In the genomic region with DNA sequence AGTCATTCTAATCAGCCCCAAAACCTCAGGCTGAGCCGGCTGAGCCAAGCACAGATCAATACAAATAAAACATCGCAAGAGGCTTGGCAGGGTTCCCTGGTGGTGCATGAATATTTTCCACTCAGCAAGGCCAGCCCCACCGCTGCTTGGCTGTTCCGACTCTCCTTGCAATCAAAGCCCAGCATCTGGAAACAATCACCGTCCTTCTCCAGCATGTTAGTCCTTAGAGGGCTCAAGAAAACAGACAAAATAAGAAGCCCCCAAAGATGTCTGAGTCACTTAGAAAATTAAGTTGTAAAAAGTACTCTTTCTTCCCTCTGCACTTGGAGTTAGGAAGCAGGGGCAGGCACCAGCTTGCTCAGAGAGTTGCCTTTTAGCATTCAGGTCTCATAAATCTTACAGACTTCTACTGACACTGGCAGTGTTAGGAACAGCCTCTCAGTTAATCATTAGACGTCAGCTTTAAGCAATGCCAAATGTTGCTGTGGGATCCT, we compare ENCODE assay signal across 8 mouse cellular contexts. TPM values are rescaled to one million over a fixed set of nuclear protein-coding genes. Genes with fewer than 3 reads are reported as not detected.
A peak's percentile ranks its signal among the peaks of the same experiment; 100 is the strongest.
DNase-seq lines count a peak whose midpoint lies in the region; ATAC-seq lines count a peak whose summit lies in the region.

No protein-coding gene starts in this region.

- no peaks in the 10 kb centered on the region for H3K9me3 ChIP-seq in intestine, embryonic 16.5 days (ENCODE audit: control insufficient read depth, low read length)
- no peaks in the 10 kb centered on the region for H3K9me3 ChIP-seq in midbrain, embryonic 15.5 days

- intact Hi-C loops in left cerebral cortex, postnatal 36 days (cut with DNase I), result no loop called here

- peaks cover 13% of the 10 kb centered on the region for H3K4me1 ChIP-seq in intestine, embryonic 16.5 days (ENCODE audit: control insufficient read depth, insufficient read depth, low read length)
- H3K4me1 ChIP-seq in midbrain, embryonic 15.5 days, result peaks cover 4% of the 10 kb centered on the region

- H3K9ac ChIP-seq in intestine, embryonic 16.5 days (ENCODE audit: low read depth, low read length), result no peak overlapping the region
- no peak overlapping the region for H3K9ac ChIP-seq in midbrain, embryonic 15.5 days

- ATAC-seq in intestine, embryonic 16.5 days, result peak; percentile 83
- peak; percentile 69 for ATAC-seq in midbrain, embryonic 15.5 days (replicated peaks)

- H3K4me2 ChIP-seq in intestine, embryonic 16.5 days (ENCODE audit: low read depth, low read length), result no peak overlapping the region
- no peak overlapping the region for H3K4me2 ChIP-seq in midbrain, embryonic 15.5 days

- H3K4me3 ChIP-seq in intestine, embryonic 16.5 days (ENCODE audit: low read length), result no peak overlapping the region
- H3K4me3 ChIP-seq in midbrain, embryonic 15.5 days, result no peak overlapping the region

- no peaks in the 10 kb centered on the region for H3K36me3 ChIP-seq in intestine, embryonic 16.5 days (ENCODE audit: control insufficient read depth, insufficient read depth, low read length)
- H3K36me3 ChIP-seq in midbrain, embryonic 15.5 days (replicated peaks), result no peaks in the 10 kb centered on the region

- 5% methylated on average over 6 of the region's 6 CpGs for WGBS in intestine, embryonic 16.5 days
- whole genome bisulfite sequencing in midbrain, embryonic 15.5 days, result 23% methylated on average over 6 of the region's 6 CpGs

- DNase-seq in adrenal gland, adult 8-10 months, result peak; percentile 43
- DNase-seq in embryo, embryonic 11 days, result peak; percentile 90
- DNase-seq in gonadal fat pad, adult 2 months (ENCODE audit: low read depth), result peak; percentile 31
- peak; percentile 16 to 27 for DNase-seq in left cerebral cortex, postnatal 36 days (ENCODE audit: low spot score in 2 of 2)
- DNase-seq in urinary bladder, postnatal 14 days (ENCODE audit: low spot score), result peak; percentile 85
- DNase-seq in B cell, adult 2 months, result no peak

- peak overlapping the region; percentile 55 for H3K27ac ChIP-seq in intestine, embryonic 16.5 days (ENCODE audit: low read length)
- no peak overlapping the region for H3K27ac ChIP-seq in midbrain, embryonic 15.5 days

- no peaks in the 10 kb centered on the region for H3K27me3 ChIP-seq in intestine, embryonic 16.5 days (replicated peaks; ENCODE audit: control insufficient read depth, insufficient read depth, low read length)
- H3K27me3 ChIP-seq in midbrain, embryonic 15.5 days (replicated peaks), result no peaks in the 10 kb centered on the region

RNA-seq across cellular contexts. Expression of gene Ptgfr, which starts 54.4 kb away (rescaled TPM):
- 1 to 10 TPM in 3 of 4 experiments, under 1 TPM in 1; 0.56 to 2.4 (median 1.8) TPM for total RNA-seq in adrenal gland, adult 8-10 months (2022)
- polyA plus RNA-seq in gonadal fat pad, adult 2 months (2012; rRNA removed), result 0.28 and 0.61 TPM in 2 replicates
- polyA plus RNA-seq in intestine, embryonic 16.5 days (2015; fragmentation: Nextera tagmentation; extraction: Ambion mirVana), result 0.21 and 0.40 TPM in 2 replicates
- 1 to 10 TPM in 1 of 2 experiments, under 1 TPM in 1; 0.69 to 1.5 TPM for total RNA-seq in left cerebral cortex, postnatal 36 days (2021)
- 0.72 and 2.2 TPM in 2 replicates for polyA plus RNA-seq in midbrain, embryonic 15.5 days (2015; fragmentation: Nextera tagmentation; extraction: Ambion mirVana)

Comparison
In these comparisons a context has a peak if more than half of its experiments do, and no peak if none do; other contexts are left out.
1. DNase-seq: peak in adrenal gland, adult 8-10 months (single experiment), embryo, embryonic 11 days (single experiment), gonadal fat pad, adult 2 months (single experiment), left cerebral cortex, postnatal 36 days (2 of 2) and urinary bladder, postnatal 14 days (single experiment); none in B cell, adult 2 months (0 of 2).